Mouse (Mus musculus): ENCODE results near the gene Spon1.

Gene Spon1

GRCm38 (mm10) chr7:113814101-113814779, 48.4 kb downstream of the Spon1 start:
- no peak for TF ChIP-seq GATA4 (IDR thresholded peaks at IDR 0.05; ENCODE audit: insufficient replicate concordance, low read length)

- TF ChIP-seq GATA4 (IDR thresholded peaks at IDR 0.05; ENCODE audit: insufficient replicate concordance, low read length), result no peak
Measured at GRCm38 (mm10) chr7:113815726-113816125, 49.9 kb downstream of the Spon1 start.

GRCm38 (mm10) chr7:113816827-113817334, 51.1 kb downstream of the Spon1 start:
- TF ChIP-seq GATA4 (IDR thresholded peaks at IDR 0.05; ENCODE audit: insufficient replicate concordance, low read length), result no peak

- TF ChIP-seq GATA4 (IDR thresholded peaks at IDR 0.05; ENCODE audit: insufficient replicate concordance, low read length), result no peak
Measured at GRCm38 (mm10) chr7:113818116-113818515, 52.3 kb downstream of the Spon1 start.

- no peak for TF ChIP-seq GATA4 (IDR thresholded peaks at IDR 0.05; ENCODE audit: insufficient replicate concordance, low read length)
Measured at GRCm38 (mm10) chr7:113820213-113820612, 54.4 kb downstream of the Spon1 start.

GRCm38 (mm10) chr7:113823026-113823425, 57.2 kb downstream of the Spon1 start:
- no peak for TF ChIP-seq GATA4 (IDR thresholded peaks at IDR 0.05; ENCODE audit: insufficient replicate concordance, low read length)

- TF ChIP-seq GATA4 (IDR thresholded peaks at IDR 0.05; ENCODE audit: insufficient replicate concordance, low read length), result no peak
Measured at GRCm38 (mm10) chr7:113824651-113825050, 58.9 kb downstream of the Spon1 start.

GRCm38 (mm10) chr7:113825498-113826205, 59.9 kb downstream of the Spon1 start:
- no peak for TF ChIP-seq GATA4 (IDR thresholded peaks at IDR 0.05; ENCODE audit: insufficient replicate concordance, low read length)

GRCm38 (mm10) chr7:113826510-113826909, 60.7 kb downstream of the Spon1 start:
- TF ChIP-seq GATA4 (IDR thresholded peaks at IDR 0.05; ENCODE audit: insufficient replicate concordance, low read length), result no peak

GRCm38 (mm10) chr7:113828122-113828571, 62.3 kb downstream of the Spon1 start:
- no peak for TF ChIP-seq GATA4 (IDR thresholded peaks at IDR 0.05; ENCODE audit: insufficient replicate concordance, low read length)

GRCm38 (mm10) chr7:113828576-113828975, 62.8 kb downstream of the Spon1 start:
- TF ChIP-seq GATA4 (IDR thresholded peaks at IDR 0.05; ENCODE audit: insufficient replicate concordance, low read length), result no peak

- TF ChIP-seq GATA4 (IDR thresholded peaks at IDR 0.05; ENCODE audit: insufficient replicate concordance, low read length), result no peak
Measured at GRCm38 (mm10) chr7:113837151-113837550, 71.4 kb downstream of the Spon1 start.

- TF ChIP-seq GATA4 (IDR thresholded peaks at IDR 0.05; ENCODE audit: insufficient replicate concordance, low read length), result no peak
Measured at GRCm38 (mm10) chr7:113839431-113839830, 73.6 kb downstream of the Spon1 start.

GRCm38 (mm10) chr7:113841521-113841920, 75.7 kb downstream of the Spon1 start:
- TF ChIP-seq GATA4 (IDR thresholded peaks at IDR 0.05; ENCODE audit: insufficient replicate concordance, low read length), result no peak

GRCm38 (mm10) chr7:113843150-113843549, 77.4 kb downstream of the Spon1 start:
- TF ChIP-seq GATA4 (IDR thresholded peaks at IDR 0.05; ENCODE audit: insufficient replicate concordance, low read length), result no peak

GRCm38 (mm10) chr7:113845191-113845590, 79.4 kb downstream of the Spon1 start:
- TF ChIP-seq GATA4 (IDR thresholded peaks at IDR 0.05; ENCODE audit: insufficient replicate concordance, low read length), result no peak

Measured in liver, adult (tissue).